Mouse (Mus musculus): ENCODE data around the gene Pthlh. TPM values are rescaled to one million over a fixed set of nuclear protein-coding genes. Genes with fewer than 3 reads are reported as not detected.

Pthlh gene
- polyA plus RNA-seq (2014; fragmentation: Illumina TruSeq; extraction: RNeasy Lipid Tissue Mini Kit (QIAGEN cat#74804); ENCODE audit: low read depth, low replicate concordance), result 0.35 TPM

GRCm38 (mm10) chr6:147263587-147264565 lies at the start of gene Pthlh:
Pthlh (minus strand) TSS chr6:147264183.

Other genes with a start within 250 kb of the Pthlh start
- gene Rep15, start 231.6 kb downstream of the Pthlh start, polyA plus RNA-seq (2014; fragmentation: Illumina TruSeq; extraction: RNeasy Lipid Tissue Mini Kit (QIAGEN cat#74804); ENCODE audit: low read depth, low replicate concordance), result 1.0 TPM
- gene Mrps35, start 221.4 kb downstream of the Pthlh start, polyA plus RNA-seq (2014; fragmentation: Illumina TruSeq; extraction: RNeasy Lipid Tissue Mini Kit (QIAGEN cat#74804); ENCODE audit: low read depth, low replicate concordance), result 18.7 TPM
- gene Mansc4, start 177.2 kb downstream of the Pthlh start, polyA plus RNA-seq (2014; fragmentation: Illumina TruSeq; extraction: RNeasy Lipid Tissue Mini Kit (QIAGEN cat#74804); ENCODE audit: low read depth, low replicate concordance), result not detected
- gene Klhl42, start 172.8 kb downstream of the Pthlh start, polyA plus RNA-seq (2014; fragmentation: Illumina TruSeq; extraction: RNeasy Lipid Tissue Mini Kit (QIAGEN cat#74804); ENCODE audit: low read depth, low replicate concordance), result 36.5 TPM
- 60.4 TPM for gene Ccdc91, start 211.6 kb upstream of the Pthlh start, polyA plus RNA-seq (2014; fragmentation: Illumina TruSeq; extraction: RNeasy Lipid Tissue Mini Kit (QIAGEN cat#74804); ENCODE audit: low read depth, low replicate concordance)

All from adrenal gland, adult 10 weeks (tissue).